Mouse (Mus musculus) forebrain, embryonic 10.5 days (tissue): ENCODE results near the gene Scnn1g. TPM values are rescaled to one million over a fixed set of nuclear protein-coding genes. Genes with fewer than 3 reads are reported as not detected.

ENCODE experiments used
- DNase-seq: peaks from one replicate; pipeline ENCODE4 v3.0.0-alpha.2; 2017; ENCODE audit warnings: low spot score; ENCODE audit errors: extremely low spot score
- H3K27ac ChIP-seq: fragments of 300-500 bp; sonication (generic); 2 replicates; pipeline ENCODE4 v1.5.1; 2016; ENCODE audit warnings: mild to moderate bottlenecking
- H3K27me3 ChIP-seq: fragments of 300-500 bp; sonication (generic); 2 replicates; pipeline ENCODE4 v1.6.1; 2016; ENCODE audit warnings: mild to moderate bottlenecking; ENCODE audit not compliant: poor library complexity, severe bottlenecking
- H3K36me3 ChIP-seq: fragments of 300-500 bp; sonication (generic); replicated peaks from 2 replicates; pipeline ENCODE4 v1.6.1; 2016; ENCODE audit warnings: mild to moderate bottlenecking, moderate library complexity
- H3K4me1 ChIP-seq: fragments of 300-500 bp; sonication (generic); 2 replicates; pipeline ENCODE4 v1.6.1; 2016
- H3K4me3 ChIP-seq: fragments of 300-500 bp; sonication (generic); 2 replicates; pipeline ENCODE4 v1.5.1; 2016; ENCODE audit warnings: mild to moderate bottlenecking, moderate library complexity
- H3K9me3 ChIP-seq: fragments of 300-500 bp; sonication (generic); 2 replicates; pipeline ENCODE4 v1.6.1; 2016; ENCODE audit warnings: mild to moderate bottlenecking, moderate library complexity
- WGBS: fragments of 180-500 bp; shearing (Covaris S2); methylation state at CpG from one replicate; pipeline ENCODE4 v1.1.7; 2016; 5-methylcytosine and 5-hydroxymethylcytosine counted together
- polyA plus RNA-seq: library from polyadenylated mRNA; unstranded; fragments of >200 nt; fragmentation: Nextera tagmentation; extraction: Ambion mirVana; gene quantifications from 2 replicates; pipeline ENCODE4 v1.2.1, GENCODE M21; 2016

Gene Scnn1g
- 0.09 TPM in 2 replicates for polyA plus RNA-seq

DNA sequence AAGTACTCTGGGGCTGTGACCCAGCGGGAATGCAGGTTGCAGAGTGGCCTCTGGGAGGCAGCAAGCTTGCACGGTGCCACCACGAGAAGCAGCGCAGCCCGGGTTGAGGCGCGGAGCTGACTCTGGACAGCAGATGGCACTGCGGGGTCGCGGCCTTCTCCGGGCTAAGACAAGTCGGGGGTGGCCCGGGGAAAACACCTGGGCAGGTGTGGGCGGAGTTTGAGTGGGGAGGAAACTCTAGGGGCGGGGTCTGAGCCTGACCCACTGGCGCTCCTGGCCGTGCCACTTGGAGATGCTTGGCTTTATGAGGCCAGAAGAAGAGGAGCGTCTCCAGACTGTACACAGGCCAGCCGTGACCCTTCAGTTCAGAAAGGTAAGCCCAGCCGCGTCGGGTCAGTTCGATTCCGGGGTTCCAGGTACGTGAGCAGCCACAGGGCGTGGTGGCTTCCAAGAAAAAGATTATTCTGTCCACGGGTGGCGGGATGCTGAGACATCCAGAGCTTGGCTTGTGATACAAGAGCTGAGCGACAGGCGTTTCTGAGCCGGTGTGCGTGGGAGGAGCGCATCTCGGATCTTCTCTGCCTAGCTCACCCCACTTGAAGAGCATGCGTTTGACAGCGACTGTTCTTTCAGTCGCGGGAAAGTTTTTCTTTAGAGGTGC, at the start of gene Scnn1g:
Gene Scnn1g, plus strand, starts transcription at position 309 of the 661 bp plus-strand sequence.
- Histone ChIP-seq H3K27ac (no peak within 1 kb of the TSS), H3K4me1 (peaks cover 11% of the 10 kb centered on the region), H3K4me3 (peak within 1 kb of the TSS; percentile 47), H3K36me3 (no peaks in the 10 kb centered on the region), H3K9me3 (no peaks in the 10 kb centered on the region), H3K27me3 (peaks cover 38% of the 10 kb centered on the region)
- WGBS = under 1% methylated on average over 38 of the region's 38 CpGs
- DNase-seq = peak; percentile 85

DNA sequence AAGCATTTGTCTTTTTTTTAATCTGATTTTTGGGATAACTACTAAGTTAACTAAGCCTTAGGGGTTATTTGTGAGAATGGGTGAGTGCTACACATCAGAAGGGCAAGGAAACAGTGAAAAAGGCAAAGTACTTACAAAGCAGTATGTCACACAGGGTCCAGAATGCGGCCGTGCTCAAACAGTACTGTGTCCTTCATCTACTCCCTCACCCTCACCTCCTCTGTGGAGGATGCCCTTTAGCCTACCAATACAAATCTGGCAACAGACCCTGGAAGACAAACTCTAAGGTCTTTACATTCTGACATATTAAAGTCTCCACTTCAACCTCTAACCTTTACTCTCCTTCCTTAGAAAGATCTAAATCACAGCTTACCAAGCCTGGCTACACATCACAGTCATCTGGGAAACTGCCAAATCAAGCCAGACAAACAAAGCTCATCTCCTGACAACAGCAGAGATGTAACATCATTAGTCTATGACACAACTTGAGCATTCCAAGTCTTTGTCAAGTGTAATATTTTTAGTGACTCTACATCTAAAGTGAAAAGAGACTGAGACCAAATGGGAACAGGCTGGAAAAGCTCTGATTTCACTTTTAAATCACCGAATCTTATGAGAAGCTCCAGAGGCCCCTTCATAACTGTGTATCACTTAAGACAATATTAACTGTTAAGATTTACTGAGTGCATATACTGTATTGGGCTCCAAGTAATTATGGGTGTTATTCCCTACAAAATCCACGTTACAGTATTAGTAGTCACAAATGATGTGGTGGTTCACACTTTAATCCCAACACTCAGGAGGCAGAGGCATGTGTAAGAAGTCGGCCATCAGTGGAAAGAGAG, 48.9 kb upstream of the Scnn1g start:
- no peak overlapping the region for H3K4me3 ChIP-seq
- H3K36me3 ChIP-seq = peaks cover 4% of the 10 kb centered on the region; the same call in 1 of the 2 replicates
- no peaks in the 10 kb centered on the region for H3K9me3 ChIP-seq
- H3K4me1 ChIP-seq = no peaks in the 10 kb centered on the region
- no peak overlapping the region for H3K27ac ChIP-seq
- 89% methylated on average over 5 of the region's 5 CpGs for WGBS
- DNase-seq = no peak
- no peaks in the 10 kb centered on the region for H3K27me3 ChIP-seq

DNA sequence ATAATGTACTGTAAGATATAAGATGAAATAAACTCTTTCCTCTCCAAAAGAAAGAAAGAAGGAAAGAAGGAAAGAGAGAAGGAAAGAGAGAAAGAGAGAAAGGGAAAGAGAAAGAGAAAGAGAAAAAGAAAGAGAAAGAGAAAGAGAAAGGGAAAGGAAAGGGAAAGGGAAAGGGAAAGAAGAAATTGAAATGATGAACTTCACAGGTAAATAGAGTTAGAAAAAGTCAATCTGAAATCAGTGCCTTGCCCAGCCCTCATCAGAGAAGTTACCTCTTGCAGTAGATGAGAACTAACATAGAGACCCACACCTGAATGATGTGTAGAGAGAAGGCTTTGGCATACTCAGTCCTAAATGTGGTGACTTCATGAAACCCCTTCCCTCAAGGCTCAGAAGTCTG, 44.9 kb upstream of the Scnn1g start:
- Histone ChIP-seq H3K36me3 (peaks cover 4% of the 10 kb centered on the region; the same call in 1 of the 2 replicates), H3K9me3 (no peaks in the 10 kb centered on the region), H3K27ac (no peak overlapping the region), H3K27me3 (no peaks in the 10 kb centered on the region), H3K4me3 (no peak overlapping the region), H3K4me1 (no peaks in the 10 kb centered on the region)
- DNase-seq = no peak

GRCm38 (mm10) chr7:121691803-121692202, 42.5 kb upstream of the Scnn1g start:
- no peak for DNase-seq
- 89% methylated on average over 2 of the region's 2 CpGs for WGBS
- no peak overlapping the region for H3K4me3 ChIP-seq

GRCm38 (mm10) chr7:121697170-121697569, 37.1 kb upstream of the Scnn1g start:
- Histone ChIP-seq H3K9me3 (no peaks in the 10 kb centered on the region), H3K27me3 (no peaks in the 10 kb centered on the region), H3K4me1 (peaks cover 8% of the 10 kb centered on the region; the same call in 1 of the 2 replicates), H3K27ac (no peak overlapping the region), H3K36me3 (0 out of 2 replicates have a peak, but pooled peaks cover 3% of the 10 kb centered on the region), H3K4me3 (no peak overlapping the region)
- DNase-seq = no peak

More at GRCm38 (mm10) chr7:121691803-121692202, 42.5 kb upstream of the Scnn1g start:
- Histone ChIP-seq H3K4me1 (no peaks in the 10 kb centered on the region), H3K9me3 (no peaks in the 10 kb centered on the region), H3K27me3 (no peaks in the 10 kb centered on the region), H3K36me3 (no peaks in the 10 kb centered on the region), H3K27ac (no peak overlapping the region)

DNA sequence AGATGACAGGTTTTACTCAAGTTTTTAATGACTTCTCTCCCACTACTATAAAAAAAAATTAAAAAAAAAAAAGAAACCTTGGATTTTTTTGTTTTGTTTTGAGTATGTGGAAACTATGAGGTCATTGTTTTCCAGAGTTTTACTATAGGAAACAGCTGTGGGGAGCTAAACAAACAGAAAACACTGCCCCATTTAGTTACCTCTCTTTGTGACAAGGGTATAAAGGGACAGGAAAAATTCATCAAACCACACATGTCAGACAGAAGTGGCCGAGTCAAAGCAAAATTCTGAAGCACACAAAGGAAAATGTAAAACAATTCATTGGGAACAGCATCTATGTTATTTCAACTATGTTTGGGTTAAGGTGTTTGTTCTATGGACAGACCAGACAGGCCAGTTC, 36.7 kb upstream of the Scnn1g start:
- Histone ChIP-seq H3K36me3 (0 out of 2 replicates have a peak, but pooled peaks cover 7% of the 10 kb centered on the region), H3K27ac (no peak overlapping the region), H3K4me3 (no peak overlapping the region), H3K9me3 (no peaks in the 10 kb centered on the region), H3K27me3 (no peaks in the 10 kb centered on the region), H3K4me1 (peaks cover 8% of the 10 kb centered on the region; the same call in 1 of the 2 replicates)
- no peak for DNase-seq
- WGBS = 70% methylated on average over 1 of the region's 1 CpGs

DNA sequence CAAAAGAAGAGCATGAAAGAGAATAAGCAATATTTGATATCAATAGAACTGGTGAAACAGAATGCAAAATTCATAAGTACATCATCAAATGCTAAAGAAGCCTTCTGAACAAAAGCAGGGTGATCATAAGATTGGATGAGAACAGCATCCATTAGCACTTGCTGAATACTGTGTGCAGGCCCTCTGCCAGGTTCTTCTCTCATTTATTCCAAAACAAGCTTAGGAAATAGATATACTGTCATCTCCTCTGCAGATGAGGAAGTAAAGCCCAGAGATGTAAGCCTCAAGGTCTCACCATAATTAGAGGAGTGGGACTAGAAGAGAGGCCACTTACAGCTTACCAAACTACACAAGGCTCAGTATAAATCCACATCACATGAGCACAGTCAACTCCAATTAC, 35.1 kb upstream of the Scnn1g start:
- Histone ChIP-seq H3K9me3 (no peaks in the 10 kb centered on the region), H3K4me3 (no peak overlapping the region), H3K27me3 (no peaks in the 10 kb centered on the region), H3K4me1 (peaks cover 19% of the 10 kb centered on the region), H3K36me3 (peaks cover 18% of the 10 kb centered on the region), H3K27ac (no peak overlapping the region)
- no peak for DNase-seq

DNA sequence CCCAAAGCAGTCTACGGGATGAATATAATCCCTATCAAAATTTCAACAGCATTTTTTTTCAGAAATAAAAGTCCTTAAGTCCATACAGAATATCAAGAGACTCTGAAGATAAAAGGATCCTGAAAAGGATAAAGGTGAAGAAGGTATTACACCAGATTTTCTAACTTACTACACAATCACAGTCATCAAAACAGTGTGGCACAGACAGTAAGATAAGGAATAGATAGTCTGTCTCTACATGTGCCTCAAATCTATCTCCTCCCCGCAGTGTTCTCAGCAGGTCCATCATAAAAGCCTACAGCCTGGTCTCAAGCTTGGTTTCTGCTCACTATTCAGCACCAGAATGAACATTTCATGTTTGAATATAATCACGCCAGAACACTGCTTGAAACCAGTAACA, 33.8 kb upstream of the Scnn1g start:
- Histone ChIP-seq H3K36me3 (peaks cover 20% of the 10 kb centered on the region), H3K4me1 (peaks cover 31% of the 10 kb centered on the region), H3K27ac (no peak overlapping the region), H3K27me3 (no peaks in the 10 kb centered on the region), H3K9me3 (no peaks in the 10 kb centered on the region), H3K4me3 (no peak overlapping the region)
- 90% methylated on average over 3 of the region's 3 CpGs for WGBS
- DNase-seq = no peak

GRCm38 (mm10) chr7:121701983-121702382, 32.3 kb upstream of the Scnn1g start:
- Histone ChIP-seq H3K9me3 (no peaks in the 10 kb centered on the region), H3K4me1 (peaks cover 42% of the 10 kb centered on the region), H3K27ac (no peak overlapping the region), H3K4me3 (no peak overlapping the region), H3K27me3 (no peaks in the 10 kb centered on the region), H3K36me3 (peaks cover 20% of the 10 kb centered on the region)
- 83% methylated on average over 6 of the region's 6 CpGs for WGBS
- no peak for DNase-seq

DNA sequence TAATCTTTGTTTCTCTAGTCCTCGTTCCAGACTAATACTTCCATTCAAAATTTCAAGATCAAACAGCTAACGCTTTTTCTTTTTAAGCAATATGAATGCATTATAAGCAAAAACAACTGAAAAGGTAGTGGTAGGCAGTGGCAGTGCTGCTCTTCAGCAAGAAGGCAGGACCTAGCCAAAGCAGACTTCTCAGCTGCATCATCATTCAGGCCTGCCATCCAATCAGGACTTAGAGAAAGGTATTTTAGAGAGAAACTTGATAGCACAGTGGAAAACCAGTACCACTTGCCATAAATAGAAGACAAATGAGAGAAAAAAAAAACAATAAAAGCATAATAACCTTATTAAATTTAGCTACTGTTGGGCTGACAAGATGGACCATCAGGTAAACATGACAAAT, 29.2 kb upstream of the Scnn1g start:
- Histone ChIP-seq H3K9me3 (no peaks in the 10 kb centered on the region), H3K36me3 (peaks cover 20% of the 10 kb centered on the region), H3K4me3 (peak overlapping the region; percentile 96; the same call in 1 of the 2 replicates), H3K4me1 (peaks cover 42% of the 10 kb centered on the region), H3K27me3 (no peaks in the 10 kb centered on the region), H3K27ac (no peak overlapping the region)
- 90% methylated on average over 2 of the region's 2 CpGs for WGBS
- DNase-seq = no peak

GRCm38 (mm10) chr7:121706411-121707072, 27.7 kb upstream of the Scnn1g start:
- Histone ChIP-seq H3K4me3 (peak overlapping the region; percentile 96), H3K27me3 (no peaks in the 10 kb centered on the region), H3K27ac (peak overlapping the region; percentile 93), H3K36me3 (peaks cover 20% of the 10 kb centered on the region), H3K9me3 (no peaks in the 10 kb centered on the region), H3K4me1 (peaks cover 45% of the 10 kb centered on the region)
- DNase-seq = peak; percentile 47
- WGBS = under 1% methylated on average over 77 of the region's 77 CpGs

DNA sequence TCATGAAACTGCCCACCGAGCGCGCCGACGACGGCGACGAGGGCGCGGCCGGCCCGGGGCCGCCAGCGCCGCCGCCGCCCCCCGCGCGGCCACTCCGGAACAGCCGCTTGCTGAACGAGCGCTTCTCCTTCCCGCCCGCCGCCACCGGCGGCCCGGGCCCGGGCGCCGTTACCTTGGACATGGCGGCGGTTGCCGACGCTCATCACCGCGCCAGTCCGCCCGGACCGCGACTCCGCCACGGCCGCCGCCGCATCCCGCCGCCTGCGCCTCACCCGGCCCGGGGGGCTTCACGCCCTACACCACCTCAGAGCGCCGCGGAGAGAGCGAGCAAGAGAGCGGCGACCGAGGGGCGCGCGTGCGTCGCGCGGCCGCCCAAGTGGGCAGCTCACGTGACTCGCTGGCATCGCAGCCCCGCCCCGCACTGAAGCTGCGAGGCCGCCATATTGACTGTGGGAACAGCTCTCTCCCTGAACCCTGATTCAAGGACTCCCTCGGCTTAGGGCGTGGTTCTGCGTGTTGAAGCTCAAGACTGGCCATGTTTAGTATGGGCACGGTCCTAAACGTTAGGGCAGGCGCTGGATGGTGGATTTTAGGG, 27.1 kb upstream of the Scnn1g start, which contains the start of gene Usp31:
Gene Usp31, minus strand, starts transcription at position 181 of the 595 bp plus-strand sequence.
- Histone ChIP-seq H3K27ac (peak within 1 kb of the TSS; percentile 93), H3K27me3 (no peaks in the 10 kb centered on the region), H3K9me3 (no peaks in the 10 kb centered on the region), H3K36me3 (peaks cover 17% of the 10 kb centered on the region), H3K4me3 (peak within 1 kb of the TSS; percentile 96), H3K4me1 (peaks cover 45% of the 10 kb centered on the region)
- DNase-seq = peak; percentile 92
- WGBS = under 1% methylated on average over 80 of the region's 82 CpGs
